Mouse (Mus musculus) hindbrain, embryonic 14.5 days (tissue): Measurements from ENCODE around the gene Fastkd5. TPM values are rescaled to one million over a fixed set of nuclear protein-coding genes. Genes with fewer than 3 reads are reported as not detected.
A peak's percentile ranks its signal among the peaks of the same experiment; 100 is the strongest.

ENCODE experiments used
- ATAC-seq: fragments of 200-750 bp; cut with Nextera tagmentation; 2 replicates; pipeline ENCODE4 v1.8.0; 2017; ENCODE audit warnings: moderate number of reproducible peaks, mild to moderate bottlenecking, moderate TSS enrichment, moderate library complexity; ENCODE audit not compliant: low FRiP score
- DNase-seq: peaks from one replicate; pipeline ENCODE4 v3.0.0-alpha.2; 2015; ENCODE audit warnings: low spot score
- H3K27ac ChIP-seq: fragments of 300-500 bp; sonication (generic); 2 replicates; pipeline ENCODE4 v1.5.1; 2014; ENCODE audit warnings: mild to moderate bottlenecking, moderate library complexity
- H3K27me3 ChIP-seq: fragments of 300-500 bp; sonication (generic); 2 replicates; pipeline ENCODE4 v1.6.1; 2014; ENCODE audit warnings: mild to moderate bottlenecking, low read length, mixed read lengths; ENCODE audit not compliant: control insufficient read depth, insufficient read depth
- H3K36me3 ChIP-seq: fragments of 300-500 bp; sonication (generic); replicated peaks from 2 replicates; pipeline ENCODE4 v1.6.1; 2014; ENCODE audit not compliant: control insufficient read depth, insufficient read depth
- H3K4me1 ChIP-seq: fragments of 300-500 bp; sonication (generic); replicated peaks from 2 replicates; pipeline ENCODE4 v1.6.1; 2014; ENCODE audit warnings: antibody characterized with exemption, low read length, mixed read lengths; ENCODE audit not compliant: control insufficient read depth, insufficient read depth
- H3K4me2 ChIP-seq: fragments of 300-500 bp; sonication (generic); replicated peaks from 2 replicates; pipeline ENCODE4 v1.6.1; 2014; ENCODE audit warnings: mild to moderate bottlenecking, moderate library complexity
- H3K4me3 ChIP-seq: fragments of 300-500 bp; sonication (generic); replicated peaks from 2 replicates; pipeline ENCODE4 v1.5.1; 2014; ENCODE audit warnings: mild to moderate bottlenecking, low read length
- H3K9ac ChIP-seq: fragments of 300-500 bp; sonication (generic); 2 replicates; pipeline ENCODE4 v1.6.1; 2014
- H3K9me3 ChIP-seq: fragments of 300-500 bp; sonication (generic); 2 replicates; pipeline ENCODE4 v1.6.1; 2016; ENCODE audit warnings: low read length; ENCODE audit not compliant: control insufficient read depth
- WGBS: fragments of 180-500 bp; shearing (Covaris S2); extraction: QIAGEN DNeasy Blood & Tissue Kit; methylation state at CpG from one replicate; pipeline ENCODE4 v1.1.7; 2014; 5-methylcytosine and 5-hydroxymethylcytosine counted together
- polyA plus RNA-seq: library from polyadenylated mRNA; unstranded; fragments of >200 nt; fragmentation: Nextera tagmentation; extraction: Ambion mirVana; gene quantifications from 2 replicates; pipeline ENCODE4 v1.2.1, GENCODE M21; 2014

Fastkd5 gene
- 11.5 and 12.8 TPM in 2 replicates for polyA plus RNA-seq

- Histone ChIP-seq H3K27ac (peak within 1 kb of the TSS; percentile 71), H3K4me1 (peaks cover 17% of the 10 kb centered on the region), H3K9ac (peak within 1 kb of the TSS; percentile 90), H3K27me3 (peaks cover 12% of the 10 kb centered on the region), H3K4me3 (peak within 1 kb of the TSS; percentile 99), H3K36me3 (peaks cover 28% of the 10 kb centered on the region), H3K9me3 (no peaks in the 10 kb centered on the region), H3K4me2 (peak within 1 kb of the TSS; percentile 88)
- peak; percentile 87 for ATAC-seq
- peak; percentile 93 for DNase-seq
- under 1% methylated on average over 25 of the region's 25 CpGs for WGBS
Observed at GRCm38 (mm10) chr2:130629839-130630203, at the start of gene Fastkd5, which contains the start of gene Ubox5. Gene Fastkd5 (minus strand): TSS chr2:130630027. Gene Ubox5 (minus strand): TSS chr2:130630038.

GRCm38 (mm10) chr2:130679154-130679553 is 49.3 kb upstream of the Fastkd5 start:
- Histone ChIP-seq H3K4me1 (no peaks in the 10 kb centered on the region), H3K27me3 (no peaks in the 10 kb centered on the region), H3K27ac (no peak overlapping the region), H3K9ac (no peak overlapping the region), H3K9me3 (no peaks in the 10 kb centered on the region), H3K4me2 (no peak overlapping the region), H3K36me3 (peaks cover 92% of the 10 kb centered on the region), H3K4me3 (no peak overlapping the region)
- ATAC-seq, result no peak
- WGBS, result 96% methylated on average over 12 of the region's 12 CpGs
- DNase-seq, result no peak

- Histone ChIP-seq H3K9me3 (no peaks in the 10 kb centered on the region), H3K27ac (no peak overlapping the region), H3K4me1 (no peaks in the 10 kb centered on the region), H3K4me3 (no peak overlapping the region), H3K36me3 (peaks cover 96% of the 10 kb centered on the region), H3K27me3 (no peaks in the 10 kb centered on the region), H3K9ac (no peak overlapping the region), H3K4me2 (no peak overlapping the region)
- ATAC-seq, result no peak
- DNase-seq, result no peak
- 94% methylated on average over 10 of the region's 10 CpGs for WGBS
Observed at GRCm38 (mm10) chr2:130677211-130677610, 47.4 kb upstream of the Fastkd5 start.

- H3K27ac ChIP-seq, result peak within 1 kb of the TSS; percentile 76
- peak within 1 kb of the TSS; percentile 70 for H3K4me2 ChIP-seq
- no peaks in the 10 kb centered on the region for H3K27me3 ChIP-seq
- H3K9ac ChIP-seq, result peak within 1 kb of the TSS; percentile 68
- peak; percentile 87 for DNase-seq
- H3K4me3 ChIP-seq, result peak within 1 kb of the TSS; percentile 54
- peaks cover 20% of the 10 kb centered on the region for H3K4me1 ChIP-seq
- ATAC-seq, result peak; percentile 68
- WGBS, result under 1% methylated on average over 31 of the region's 31 CpGs
- H3K36me3 ChIP-seq, result peaks cover 23% of the 10 kb centered on the region
- H3K9me3 ChIP-seq, result no peaks in the 10 kb centered on the region
Observed at GRCm38 (mm10) chr2:130667559-130667958, 37.7 kb upstream of the Fastkd5 start, which contains the start of gene Itpa. Gene Itpa (plus strand): TSS chr2:130667610.

GRCm38 (mm10) chr2:130664102-130664701 is 34.4 kb upstream of the Fastkd5 start, which contains the start of gene Ddrgk1:
Gene Ddrgk1 (minus strand): TSS chr2:130664659.
- no peaks in the 10 kb centered on the region for H3K27me3 ChIP-seq
- H3K36me3 ChIP-seq, result peaks cover 37% of the 10 kb centered on the region
- H3K9me3 ChIP-seq, result no peaks in the 10 kb centered on the region
- peak within 1 kb of the TSS; percentile 68 for H3K9ac ChIP-seq
- peak within 1 kb of the TSS; percentile 43 for H3K4me3 ChIP-seq
- DNase-seq (peak; percentile 95), ATAC-seq (peak; percentile 97)
- under 1% methylated on average over 40 of the region's 40 CpGs for WGBS
- peak within 1 kb of the TSS; percentile 62 for H3K4me2 ChIP-seq
- peaks cover 20% of the 10 kb centered on the region for H3K4me1 ChIP-seq
- H3K27ac ChIP-seq, result peak within 1 kb of the TSS; percentile 95

- Histone ChIP-seq H3K9me3 (no peaks in the 10 kb centered on the region), H3K27me3 (no peaks in the 10 kb centered on the region), H3K4me2 (peak overlapping the region; percentile 62), H3K36me3 (peaks cover 45% of the 10 kb centered on the region), H3K4me3 (peak overlapping the region; percentile 43), H3K4me1 (peaks cover 17% of the 10 kb centered on the region), H3K9ac (peak overlapping the region; percentile 68), H3K27ac (peak overlapping the region; percentile 95)
- ATAC-seq (no peak), DNase-seq (no peak)
- 87% methylated on average over 11 of the region's 11 CpGs for WGBS
Observed at GRCm38 (mm10) chr2:130663342-130663741, 33.5 kb upstream of the Fastkd5 start.

GRCm38 (mm10) chr2:130658530-130658929 is 28.7 kb upstream of the Fastkd5 start:
- WGBS, result 96% methylated on average over 10 of the region's 10 CpGs
- no peak overlapping the region for H3K4me3 ChIP-seq
- H3K4me1 ChIP-seq, result peaks cover 9% of the 10 kb centered on the region
- no peak overlapping the region for H3K4me2 ChIP-seq
- no peak overlapping the region for H3K9ac ChIP-seq
- DNase-seq (no peak), ATAC-seq (no peak)
- no peaks in the 10 kb centered on the region for H3K9me3 ChIP-seq
- no peaks in the 10 kb centered on the region for H3K27me3 ChIP-seq
- no peak overlapping the region for H3K27ac ChIP-seq
- peaks cover 94% of the 10 kb centered on the region for H3K36me3 ChIP-seq

GRCm38 (mm10) chr2:130657541-130657940 is 27.7 kb upstream of the Fastkd5 start:
- WGBS, result 89% methylated on average over 6 of the region's 6 CpGs
- no peak overlapping the region for H3K9ac ChIP-seq
- H3K4me1 ChIP-seq, result no peaks in the 10 kb centered on the region
- H3K9me3 ChIP-seq, result no peaks in the 10 kb centered on the region
- H3K27ac ChIP-seq, result no peak overlapping the region
- ATAC-seq, result no peak
- H3K27me3 ChIP-seq, result no peaks in the 10 kb centered on the region
- H3K4me3 ChIP-seq, result no peak overlapping the region
- no peak for DNase-seq
- no peak overlapping the region for H3K4me2 ChIP-seq
- peaks cover 97% of the 10 kb centered on the region for H3K36me3 ChIP-seq

GRCm38 (mm10) chr2:130656536-130656935 is 26.7 kb upstream of the Fastkd5 start:
- ATAC-seq (no peak), DNase-seq (no peak)
- Histone ChIP-seq H3K27ac (no peak overlapping the region), H3K27me3 (no peaks in the 10 kb centered on the region), H3K9me3 (no peaks in the 10 kb centered on the region), H3K9ac (no peak overlapping the region), H3K36me3 (peaks cover 94% of the 10 kb centered on the region), H3K4me1 (no peaks in the 10 kb centered on the region), H3K4me3 (no peak overlapping the region), H3K4me2 (no peak overlapping the region)
- WGBS, result 97% methylated on average over 9 of the region's 9 CpGs
